In the genomic region with DNA sequence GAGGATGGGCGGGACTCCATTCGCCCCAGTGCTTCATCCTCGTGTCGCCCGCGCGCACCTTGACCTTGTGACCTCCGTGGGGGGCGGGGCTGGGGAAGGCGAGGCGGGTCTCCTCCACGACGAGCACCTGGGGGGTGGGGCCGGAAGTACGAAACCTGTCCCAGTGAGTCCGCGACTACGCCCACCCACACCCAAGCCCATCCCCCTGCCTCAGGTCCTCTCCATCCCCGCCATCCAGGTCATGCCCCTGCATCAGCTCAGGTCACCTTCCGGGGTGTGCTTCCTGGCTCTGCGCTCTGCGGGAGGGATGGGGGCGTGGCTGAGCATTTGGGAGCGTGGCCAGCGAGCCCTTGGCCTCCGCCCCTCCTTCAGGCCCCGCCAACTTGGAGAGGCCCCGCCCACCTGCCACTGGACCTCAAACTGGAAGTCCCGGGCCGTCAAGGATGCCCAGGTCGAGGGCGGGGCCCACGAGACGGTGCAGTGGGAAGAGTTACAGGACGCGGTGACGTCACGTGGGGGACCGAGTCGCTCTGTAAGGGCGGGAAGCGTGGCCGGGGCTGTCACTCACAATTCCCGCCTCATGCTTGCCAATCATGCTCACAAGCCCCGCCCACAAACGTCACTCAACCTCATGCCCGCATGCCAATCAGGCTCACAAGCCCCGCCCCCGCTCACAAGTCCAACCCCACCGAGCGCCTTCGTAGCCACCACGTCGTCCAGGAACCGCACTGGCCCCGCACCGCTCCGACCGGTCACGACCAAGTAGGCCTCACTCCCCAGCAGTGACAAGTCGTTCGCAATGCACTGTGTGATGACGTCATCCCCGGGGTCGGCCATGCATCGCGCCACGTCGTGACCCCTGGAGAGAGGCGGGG, we compare ENCODE assay signal across 8 mouse cellular contexts. TPM values are rescaled to one million over a fixed set of nuclear protein-coding genes. Genes with fewer than 3 reads are reported as not detected.
A peak's percentile ranks its signal among the peaks of the same experiment; 100 is the strongest.
DNase-seq lines count a peak whose midpoint lies in the region; ATAC-seq lines count a peak whose summit lies in the region.

No protein-coding gene starts in this region.

- peak overlapping the region; percentile 50 for H3K4me2 ChIP-seq in midbrain, embryonic 11.5 days

- DNase-seq in brain, adult 2 months (ENCODE audit: low read depth, low spot score): peak; percentile 95
- peak; percentile 92 for DNase-seq in embryonic facial prominence, embryonic 10.5 days (ENCODE audit: low spot score)
- peak; percentile 4 to 13 for DNase-seq in gastrocnemius, postnatal 36 days
- DNase-seq in kidney, adult 18-20 months: peak; percentile 55
- DNase-seq in limb, embryonic 10.5 days (ENCODE audit: low spot score): peak; percentile 88
- DNase-seq in midbrain, embryonic 11.5 days (ENCODE audit: low spot score, missing footprints): peak; percentile 99
- DNase-seq in spleen, adult 18-20 months: peak; percentile 53 to 59
- no peak for DNase-seq in T-cell, adult 2 months (ENCODE audit: low spot score)

- H3K36me3 ChIP-seq in embryonic facial prominence, embryonic 10.5 days (replicated peaks): 0 out of 2 replicates have a peak, but pooled peaks cover 3% of the 10 kb centered on the region
- H3K36me3 ChIP-seq in limb, embryonic 10.5 days: no peaks in the 10 kb centered on the region
- no peaks in the 10 kb centered on the region for H3K36me3 ChIP-seq in midbrain, embryonic 11.5 days (ENCODE audit: control insufficient read depth, insufficient read depth, low read length)

- 6% methylated on average over 70 of the region's 70 CpGs for WGBS in embryonic facial prominence, embryonic 10.5 days
- 7% methylated on average over 70 of the region's 70 CpGs for WGBS in limb, embryonic 10.5 days
- 7% methylated on average over 69 of the region's 70 CpGs for WGBS in midbrain, embryonic 11.5 days

- peak overlapping the region; percentile 16; the same call in 1 of the 2 replicates for H3K9ac ChIP-seq in midbrain, embryonic 11.5 days (ENCODE audit: low read length)

- no peaks in the 10 kb centered on the region for H3K27me3 ChIP-seq in embryonic facial prominence, embryonic 10.5 days (replicated peaks; ENCODE audit: low read depth, poor library complexity, severe bottlenecking)
- H3K27me3 ChIP-seq in limb, embryonic 10.5 days (ENCODE audit: low read depth, poor library complexity, severe bottlenecking): no peaks in the 10 kb centered on the region
- no peaks in the 10 kb centered on the region for H3K27me3 ChIP-seq in midbrain, embryonic 11.5 days (ENCODE audit: control insufficient read depth, insufficient read depth, low read length)

- peaks cover 16% of the 10 kb centered on the region for H3K9me3 ChIP-seq in embryonic facial prominence, embryonic 10.5 days
- 0 out of 2 replicates have a peak, but pooled peaks cover 2% of the 10 kb centered on the region for H3K9me3 ChIP-seq in limb, embryonic 10.5 days (replicated peaks)
- no peaks in the 10 kb centered on the region; the same call in 1 of the 2 replicates for H3K9me3 ChIP-seq in midbrain, embryonic 11.5 days (ENCODE audit: control insufficient read depth, low read length)

- H3K4me3 ChIP-seq in embryonic facial prominence, embryonic 10.5 days: peak overlapping the region; percentile 71
- H3K4me3 ChIP-seq in limb, embryonic 10.5 days: peak overlapping the region; percentile 69
- H3K4me3 ChIP-seq in midbrain, embryonic 11.5 days (ENCODE audit: low read depth, low read length): peak overlapping the region; percentile 56

- H3K27ac ChIP-seq in embryonic facial prominence, embryonic 10.5 days (replicated peaks): peak overlapping the region; percentile 89
- peak overlapping the region; percentile 88 for H3K27ac ChIP-seq in limb, embryonic 10.5 days
- H3K27ac ChIP-seq in midbrain, embryonic 11.5 days (ENCODE audit: low read depth, low read length): no peak overlapping the region

- H3K4me1 ChIP-seq in embryonic facial prominence, embryonic 10.5 days: peaks cover 23% of the 10 kb centered on the region; the same call in 1 of the 2 replicates
- H3K4me1 ChIP-seq in limb, embryonic 10.5 days: peaks cover 30% of the 10 kb centered on the region
- H3K4me1 ChIP-seq in midbrain, embryonic 11.5 days (ENCODE audit: control insufficient read depth, insufficient read depth, low read length): no peaks in the 10 kb centered on the region; the same call in 1 of the 2 replicates

- intact Hi-C loops in gastrocnemius, postnatal 36 days (cut with DNase I): no loop called here

- ATAC-seq in midbrain, embryonic 11.5 days (ENCODE audit: low FRiP score): peak; percentile 61

RNA-seq across cellular contexts. Expression of a gene that starts 2.5 kb away (rescaled TPM):
- 13.6 and 16.3 TPM in 2 replicates for polyA plus RNA-seq in embryonic facial prominence, embryonic 10.5 days (2016; fragmentation: Nextera tagmentation; extraction: Ambion mirVana)
- 1 to 10 TPM in 1 of 2 experiments, under 1 TPM in 1; 0.71 to 2.2 TPM for total RNA-seq in gastrocnemius, postnatal 36 days (2021)
- polyA plus RNA-seq in limb, embryonic 10.5 days (2016; fragmentation: Nextera tagmentation; extraction: Ambion mirVana): 10.6 and 20.2 TPM in 2 replicates
- polyA plus RNA-seq in midbrain, embryonic 11.5 days (2014; fragmentation: Nextera tagmentation; extraction: Ambion mirVana): 10.9 and 11.8 TPM in 2 replicates

RNA-seq across cellular contexts. Expression of a gene that starts 42.1 kb away (rescaled TPM):
- polyA plus RNA-seq in embryonic facial prominence, embryonic 10.5 days (2016; fragmentation: Nextera tagmentation; extraction: Ambion mirVana): not detected in 2 replicates
- total RNA-seq in gastrocnemius, postnatal 36 days (2021): not detected
- not detected in 2 replicates for polyA plus RNA-seq in limb, embryonic 10.5 days (2016; fragmentation: Nextera tagmentation; extraction: Ambion mirVana)
- polyA plus RNA-seq in midbrain, embryonic 11.5 days (2014; fragmentation: Nextera tagmentation; extraction: Ambion mirVana): not detected in 2 replicates

RNA-seq across cellular contexts. Expression of a gene that starts 49.7 kb away (rescaled TPM):
- polyA plus RNA-seq in embryonic facial prominence, embryonic 10.5 days (2016; fragmentation: Nextera tagmentation; extraction: Ambion mirVana): 0.10 TPM in 1 of 2 replicates, not detected in the other
- not detected for total RNA-seq in gastrocnemius, postnatal 36 days (2021)
- 0.13 and 0.14 TPM in 2 replicates for polyA plus RNA-seq in limb, embryonic 10.5 days (2016; fragmentation: Nextera tagmentation; extraction: Ambion mirVana)
- 0.11 TPM in 1 of 2 replicates, not detected in the other for polyA plus RNA-seq in midbrain, embryonic 11.5 days (2014; fragmentation: Nextera tagmentation; extraction: Ambion mirVana)
